Mouse (Mus musculus) liver, adult 2 months (tissue): ENCODE data around the gene Nedd4. TPM values are rescaled to one million over a fixed set of nuclear protein-coding genes. Genes with fewer than 3 reads are reported as not detected.

Experiments
- DNase-seq: peaks from one replicate; pipeline ENCODE4 v3.0.0-alpha.2; 2011; ENCODE audit warnings: low read depth, low spot score; ENCODE audit errors: extremely low read depth
- H3K27ac ChIP-seq: fragments of 200-500 bp; replicated peaks from 2 replicates; pipeline ENCODE4 v1.5.1; 2012; ENCODE audit warnings: low read depth, mild to moderate bottlenecking, control low read depth, inconsistent platforms, low read length; ENCODE audit not compliant: insufficient read depth
- H3K27me3 ChIP-seq: fragments of 200-500 bp; 2 replicates; pipeline ENCODE4 v1.6.1; 2012; ENCODE audit warnings: mild to moderate bottlenecking, moderate library complexity, low read length, inconsistent platforms; ENCODE audit not compliant: control insufficient read depth, insufficient read depth
- H3K36me3 ChIP-seq: fragments of 200-500 bp; 2 replicates; pipeline ENCODE4 v1.6.1; 2012; ENCODE audit warnings: low read length, inconsistent platforms; ENCODE audit not compliant: control insufficient read depth, insufficient read depth
- H3K4me1 ChIP-seq: fragments of 200-500 bp; 2 replicates; pipeline ENCODE4 v1.6.1; 2011; ENCODE audit warnings: low read length; ENCODE audit not compliant: control insufficient read depth, insufficient read depth
- H3K4me3 ChIP-seq: fragments of 200-500 bp; 2 replicates; pipeline ENCODE4 v1.5.1; 2011; ENCODE audit warnings: low read depth, mild to moderate bottlenecking, control low read depth, low read length, moderate library complexity; ENCODE audit not compliant: insufficient read depth
- H3K79me2 ChIP-seq: fragments of 200-500 bp; 2 replicates; pipeline ENCODE4 v1.6.1; 2012; ENCODE audit warnings: inconsistent platforms, mild to moderate bottlenecking, low read length, moderate library complexity; ENCODE audit not compliant: control insufficient read depth, insufficient read depth
- H3K9ac ChIP-seq: fragments of 200-500 bp; 2 replicates; pipeline ENCODE4 v1.6.1; 2012; ENCODE audit warnings: low read depth, mild to moderate bottlenecking, control low read depth, inconsistent platforms, low read length
- CTCF ChIP-seq: fragments of 200-500 bp; IDR thresholded peaks from 2 replicates; pipeline ENCODE4 v1.5.1; 2011; ENCODE audit warnings: low read depth, low read length, control low read depth
- POLR2A ChIP-seq: fragments of 200-500 bp; IDR thresholded peaks from 2 replicates; pipeline ENCODE4 v1.6.1; 2011; ENCODE audit warnings: low read length, control low read depth; ENCODE audit not compliant: insufficient read depth; ENCODE audit errors: extremely low read depth
- WGBS: fragments of 180-500 bp; shearing (Covaris S2); methylation state at CpG from one replicate; pipeline ENCODE4 v1.1.7; 2018; 5-methylcytosine and 5-hydroxymethylcytosine counted together
- polyA plus RNA-seq: library from polyadenylated mRNA; depleted of rRNA; stranded (reverse); fragments of >200 nt; gene quantifications from 2 replicates; pipeline ENCODE4 v1.2.3, GENCODE M21; 2012
- total RNA-seq: library from RNA; depleted of rRNA; stranded (reverse); fragments of >200 nt; gene quantifications from 2 replicates; pipeline ENCODE4 v1.2.3, GENCODE M21; 2014

Nedd4 gene
- total and polyA plus RNA-seq, 2 experiments, result 51.7 to 123 TPM

DNA sequence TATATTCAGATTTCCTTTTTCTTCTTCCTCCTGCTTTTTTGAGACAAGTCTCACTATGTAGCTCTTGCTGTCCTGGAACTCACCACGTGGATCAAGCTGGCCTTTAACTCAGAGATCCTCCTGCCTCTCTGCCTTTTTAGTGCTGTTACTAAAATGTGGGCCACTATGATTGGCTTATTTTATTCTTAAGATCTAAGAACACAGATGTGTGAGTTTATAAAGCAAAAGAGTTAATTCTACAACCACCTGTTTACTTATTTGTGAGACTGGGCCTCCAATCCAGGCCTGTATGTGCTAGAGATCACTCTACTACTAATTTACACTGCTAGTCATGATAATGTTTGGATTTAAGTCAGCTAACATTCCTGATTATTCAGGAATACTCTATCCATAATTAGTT is 1.2 kb upstream of the Nedd4 start:
- peaks cover 5% of the 10 kb centered on the region; the same call in 1 of the 2 replicates for H3K36me3 ChIP-seq
- no peak for DNase-seq
- H3K79me2 ChIP-seq, result peaks cover 17% of the 10 kb centered on the region; the same call in 1 of the 2 replicates
- no peak for TF ChIP-seq CTCF
- no peak for TF ChIP-seq POLR2A
- H3K4me1 ChIP-seq, result peaks cover 16% of the 10 kb centered on the region
- H3K4me3 ChIP-seq, result no peak overlapping the region
- H3K9ac ChIP-seq, result no peak overlapping the region
- no peak overlapping the region for H3K27ac ChIP-seq
- 75% methylated on average over 1 of the region's 1 CpGs for WGBS
- no peaks in the 10 kb centered on the region for H3K27me3 ChIP-seq

DNA sequence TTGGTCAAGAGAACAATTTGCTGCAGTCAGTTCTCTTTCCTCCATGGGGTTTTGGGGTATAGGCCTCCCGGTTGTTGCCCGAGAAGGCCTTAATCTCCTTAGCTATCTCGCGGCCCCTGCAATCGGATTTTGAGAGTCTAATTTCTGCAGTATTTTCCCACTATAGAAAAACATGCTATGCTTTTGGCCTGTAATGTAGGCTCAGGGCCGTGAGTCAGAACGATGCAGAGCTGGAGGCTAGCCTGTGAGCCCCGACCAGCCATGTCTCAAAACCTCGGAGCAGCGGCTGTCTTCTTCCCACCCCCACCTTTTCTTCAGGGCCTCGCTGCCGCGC is 618 bp upstream of the Nedd4 start:
- Histone ChIP-seq H3K36me3 (peaks cover 5% of the 10 kb centered on the region; the same call in 1 of the 2 replicates), H3K4me3 (peak overlapping the region; percentile 100), H3K27me3 (no peaks in the 10 kb centered on the region), H3K79me2 (peaks cover 17% of the 10 kb centered on the region; the same call in 1 of the 2 replicates), H3K4me1 (peaks cover 16% of the 10 kb centered on the region), H3K9ac (peak overlapping the region; percentile 93), H3K27ac (peak overlapping the region; percentile 98)
- TF ChIP-seq CTCF (no peak), POLR2A (no peak)
- peak; percentile 36 for DNase-seq
- WGBS, result 2% methylated on average over 13 of the region's 13 CpGs

DNA sequence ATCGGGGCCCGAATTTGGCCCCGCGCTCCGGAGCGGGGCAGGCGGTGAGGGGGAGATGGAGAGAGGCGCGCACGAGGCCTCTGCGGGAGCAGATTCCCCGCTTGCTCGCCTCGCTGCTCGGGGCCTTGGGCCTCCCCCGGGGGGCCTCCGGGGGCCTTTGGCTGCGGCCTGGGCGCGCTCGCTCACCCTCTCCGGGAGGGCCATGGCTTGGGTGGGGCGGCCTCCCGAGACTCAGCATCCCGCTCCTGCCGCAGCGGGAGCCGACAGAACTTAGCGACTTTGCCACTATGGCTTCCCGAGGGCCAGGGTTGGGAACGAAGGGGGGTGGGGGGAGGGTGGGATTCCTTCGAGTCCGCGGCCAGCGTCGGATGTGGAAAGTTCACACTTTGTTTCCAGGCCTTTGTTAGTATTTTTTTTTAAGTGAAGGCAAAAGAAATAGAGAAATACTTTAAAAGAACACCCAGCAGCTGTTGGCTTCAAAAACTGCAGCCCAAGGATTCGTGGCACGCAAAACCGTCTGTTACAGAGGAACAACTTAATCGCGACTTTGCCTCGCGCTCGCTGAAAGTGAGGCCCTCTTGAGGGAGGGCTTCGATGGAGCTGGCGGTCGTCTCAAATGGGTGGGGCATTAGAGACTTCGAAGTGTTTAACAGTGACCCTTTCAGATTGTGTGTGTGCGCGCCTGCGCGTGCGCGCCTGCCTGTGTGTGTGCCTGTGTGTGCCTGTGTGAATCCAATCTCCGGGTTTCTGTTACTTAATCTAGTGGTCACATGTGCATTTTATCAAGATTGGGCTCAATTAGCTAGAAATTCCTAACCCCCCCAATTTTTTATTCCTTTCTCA is 766 bp downstream of the Nedd4 start:
- peak; percentile 76 for DNase-seq
- under 1% methylated on average over 55 of the region's 55 CpGs for WGBS
- TF ChIP-seq CTCF (no peak), POLR2A (peak; percentile 42; the same call in 1 of the 2 replicates)
- Histone ChIP-seq H3K4me1 (peaks cover 17% of the 10 kb centered on the region), H3K27ac (peak overlapping the region; percentile 94), H3K36me3 (peaks cover 7% of the 10 kb centered on the region), H3K4me3 (peak overlapping the region; percentile 100), H3K27me3 (no peaks in the 10 kb centered on the region), H3K79me2 (peaks cover 21% of the 10 kb centered on the region; the same call in 1 of the 2 replicates), H3K9ac (peak overlapping the region; percentile 100)

DNA sequence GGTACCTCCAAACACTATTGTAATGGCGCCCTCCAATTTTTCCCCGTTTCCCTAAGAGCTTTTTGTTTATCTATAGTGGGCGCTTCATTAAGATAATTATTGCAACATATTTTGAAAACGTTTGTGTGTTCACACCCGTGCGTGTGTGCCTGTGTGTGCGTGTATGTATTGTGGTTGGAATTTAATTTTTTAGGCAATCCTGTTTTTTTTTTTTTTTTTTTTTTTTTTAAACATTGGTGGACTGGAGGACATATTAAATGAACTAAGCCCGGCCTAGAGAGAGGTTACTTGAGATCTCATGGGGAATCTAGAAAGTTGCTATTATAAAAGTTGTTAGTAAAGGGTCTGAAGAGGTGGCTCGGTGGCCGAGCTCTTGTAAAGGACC is 1.4 kb downstream of the Nedd4 start:
- H3K27me3 ChIP-seq, result no peaks in the 10 kb centered on the region
- H3K27ac ChIP-seq, result peak overlapping the region; percentile 24; the same call in 1 of the 2 replicates
- 7% methylated on average over 10 of the region's 10 CpGs for WGBS
- peaks cover 17% of the 10 kb centered on the region for H3K4me1 ChIP-seq
- peak overlapping the region; percentile 100; the same call in 1 of the 2 replicates for H3K4me3 ChIP-seq
- H3K9ac ChIP-seq, result peak overlapping the region; percentile 31
- H3K36me3 ChIP-seq, result peaks cover 7% of the 10 kb centered on the region
- no peak for DNase-seq
- H3K79me2 ChIP-seq, result peaks cover 21% of the 10 kb centered on the region; the same call in 1 of the 2 replicates
- no peak for TF ChIP-seq POLR2A
- TF ChIP-seq CTCF, result no peak

DNA sequence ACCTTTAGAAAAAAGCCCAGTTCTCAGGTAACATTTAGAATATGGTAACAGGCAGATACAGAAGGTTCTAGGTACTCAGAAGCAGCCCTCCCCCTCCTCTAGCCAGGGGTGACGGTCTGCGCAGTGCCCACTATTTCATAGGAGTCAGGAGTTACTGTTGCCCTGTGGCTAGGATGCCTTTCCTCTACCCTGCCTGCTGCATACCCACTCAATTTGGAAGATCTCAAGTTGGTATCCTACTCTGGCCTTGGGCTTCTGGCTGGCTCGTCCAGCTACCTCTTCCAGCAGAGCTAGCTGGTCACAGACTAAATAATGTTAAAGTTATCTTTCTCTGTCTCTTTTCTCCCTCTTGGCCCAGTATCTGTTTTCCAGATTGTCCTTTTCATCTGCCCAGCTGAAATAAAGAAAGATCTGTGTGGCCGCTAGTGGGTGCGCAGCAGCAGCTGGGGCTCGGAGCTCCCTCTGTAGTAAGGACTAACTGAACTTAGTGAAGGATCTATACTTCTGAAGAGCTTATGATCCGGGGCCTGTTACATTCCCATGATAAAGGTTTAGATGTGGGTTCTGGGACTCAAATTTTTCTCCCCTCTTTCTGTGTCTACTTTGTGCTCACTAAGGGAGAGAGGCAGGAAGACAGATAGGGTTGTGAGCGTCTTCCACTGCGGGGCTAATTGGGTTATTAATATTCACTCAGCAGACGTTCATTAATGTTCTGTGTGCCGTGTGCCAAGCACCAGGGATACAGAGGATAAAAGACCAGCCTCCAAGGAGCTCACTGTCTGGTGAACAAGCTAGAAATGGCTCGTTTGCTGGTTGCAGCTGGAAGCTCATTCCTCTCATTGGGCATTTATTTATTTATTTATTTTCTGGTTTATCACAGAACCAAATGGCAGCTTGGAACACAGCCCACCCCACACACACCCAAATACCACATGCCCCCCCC is 2.5 kb downstream of the Nedd4 start:
- Histone ChIP-seq H3K79me2 (peaks cover 21% of the 10 kb centered on the region; the same call in 1 of the 2 replicates), H3K27ac (no peak overlapping the region), H3K4me1 (peaks cover 17% of the 10 kb centered on the region), H3K36me3 (peaks cover 7% of the 10 kb centered on the region), H3K9ac (no peak overlapping the region), H3K4me3 (no peak overlapping the region), H3K27me3 (no peaks in the 10 kb centered on the region)
- 66% methylated on average over 12 of the region's 12 CpGs for WGBS
- TF ChIP-seq CTCF (no peak), POLR2A (no peak)
- no peak for DNase-seq
